Mouse (Mus musculus): ENCODE results near the gene Fam222b.

DNA sequence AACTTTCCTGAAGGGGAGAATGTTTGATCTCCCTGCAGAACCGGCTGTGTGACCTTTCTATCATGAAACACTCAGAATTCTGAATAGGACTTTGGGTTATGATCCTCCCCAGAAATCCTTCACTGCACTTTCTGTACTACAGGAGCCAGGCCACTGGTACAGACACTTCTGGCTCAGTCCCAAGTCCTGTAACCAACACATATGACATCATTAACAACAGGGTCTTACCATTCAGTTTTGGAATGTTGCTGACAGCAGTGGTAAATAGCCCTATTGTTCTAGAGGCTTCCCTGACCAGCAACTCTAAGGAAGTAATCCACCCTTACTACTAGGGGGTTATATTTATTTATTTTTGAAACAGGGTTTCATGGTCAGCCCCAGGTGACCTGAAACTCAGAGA, 98.7 kb downstream of the Fam222b start, which contains the start of gene Proca1:
- TF ChIP-seq CTCF (IDR thresholded peaks at IDR 0.05; ENCODE audit: insufficient read depth, low read length) (no peak), POLR2A (IDR thresholded peaks at IDR 0.05; ENCODE audit: borderline replicate concordance, extremely low read depth, low read depth, low read length) (no peak)
